Comparison of ENCODE assay signal across 12 mouse cellular contexts in the genomic region with DNA sequence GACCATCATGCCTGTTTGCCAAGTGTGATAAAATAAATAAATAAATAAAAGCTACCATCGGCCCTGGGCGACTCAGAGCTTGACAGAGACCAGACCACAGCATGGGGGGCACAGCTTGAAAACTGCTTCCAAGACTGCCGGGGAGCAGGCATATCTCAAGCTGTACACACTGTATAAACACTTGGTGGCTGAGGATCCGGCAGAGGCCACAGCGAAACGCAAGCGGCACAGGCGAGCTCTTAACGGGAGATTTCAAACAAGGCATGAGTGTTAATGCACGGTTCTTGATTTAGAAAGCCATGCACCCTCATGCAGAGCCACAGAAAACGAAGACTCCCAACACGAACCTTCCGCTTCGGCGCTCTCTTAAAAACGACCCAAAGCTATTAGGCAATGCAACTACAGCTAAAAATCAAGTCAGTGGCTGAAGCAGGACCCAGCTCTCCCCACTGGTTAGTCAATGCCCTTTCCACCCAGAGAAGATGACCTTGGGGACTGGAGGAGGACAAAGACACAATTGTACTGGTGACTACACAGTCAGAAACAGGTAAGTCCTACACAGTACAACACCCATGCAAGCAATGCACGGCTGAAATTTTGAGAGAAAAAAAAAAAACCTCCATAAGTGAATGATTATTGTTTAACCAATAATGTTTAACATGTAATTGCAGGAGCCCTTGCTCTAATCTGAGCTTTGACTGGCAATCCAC.
DNase-seq lines count a peak whose midpoint lies in the region; ATAC-seq and TF ChIP-seq lines count a peak whose summit lies in the region.
"Had no signal": no experiment of that assay in that cellular context is flagged by ENCODE, and none has a peak within 500 bp of the region (broad histone marks: within the 10 kb centered on the region; RNA-seq: fewer than 3 reads in every experiment).

No protein-coding gene starts in this region.

- no peaks in the 10 kb centered on the region for H3K9me3 ChIP-seq in heart, embryonic 16.5 days (replicated peaks; ENCODE audit: control insufficient read depth, low read length)
- no peaks in the 10 kb centered on the region for H3K9me3 ChIP-seq in neural tube, embryonic 15.5 days (replicated peaks)
- no peaks in the 10 kb centered on the region for H3K9me3 ChIP-seq in hindbrain, postnatal 0 days (ENCODE audit: low read length)
- H3K9me3 ChIP-seq: embryonic facial prominence, embryonic 12.5 days; midbrain, embryonic 12.5 days had no signal

- H3K4me1 ChIP-seq in heart, embryonic 16.5 days (ENCODE audit: control insufficient read depth, insufficient read depth, low read length), result peaks cover 70% of the 10 kb centered on the region
- peaks cover 49% of the 10 kb centered on the region for H3K4me1 ChIP-seq in neural tube, embryonic 15.5 days
- H3K4me1 ChIP-seq in hindbrain, postnatal 0 days (ENCODE audit: insufficient read depth, low read length), result peaks cover 2% of the 10 kb centered on the region; the same call in 1 of the 2 replicates

- H3K4me3 ChIP-seq in heart, embryonic 16.5 days (ENCODE audit: low read length), result no peak overlapping the region
- H3K4me3 ChIP-seq in neural tube, embryonic 15.5 days (replicated peaks), result no peak overlapping the region
- no peak overlapping the region for H3K4me3 ChIP-seq in hindbrain, postnatal 0 days (ENCODE audit: low read length)
- H3K4me3 ChIP-seq: embryonic facial prominence, embryonic 12.5 days; midbrain, embryonic 12.5 days had no signal

- DNase-seq in heart, adult 8-10 months (ENCODE audit: low spot score), result no peak
- DNase-seq in neural tube, embryonic 10.5 days (ENCODE audit: extremely low spot score, low spot score), result peak; percentile 47
- DNase-seq in hindbrain, postnatal 0 days (ENCODE audit: low spot score), result peak; percentile 21
- DNase-seq in ovary, postnatal 14 days (ENCODE audit: low spot score), result no peak
- DNase-seq in layer of hippocampus, postnatal 10 days (ENCODE audit: low spot score in 2 of 2), result no peak
- DNase-seq: liver had no signal

- 0 out of 2 replicates have a peak, but pooled peaks have one; percentile 18 for ATAC-seq in heart, embryonic 16.5 days (replicated peaks; ENCODE audit: extremely low read depth, insufficient read depth, low FRiP score)
- ATAC-seq in neural tube, embryonic 15.5 days (ENCODE audit: low FRiP score), result no peak
- peak; percentile 36; the same call in 1 of the 2 replicates for ATAC-seq in hindbrain, postnatal 0 days
- ATAC-seq in erythroid progenitor cell, adult 5-6 weeks (replicated peaks; ENCODE audit: low FRiP score, poor library complexity, severe bottlenecking), result no peak

- H3K27ac ChIP-seq in heart, embryonic 16.5 days (ENCODE audit: low read length), result peak overlapping the region; percentile 84
- no peak overlapping the region for H3K27ac ChIP-seq in neural tube, embryonic 15.5 days (replicated peaks)
- H3K27ac ChIP-seq in hindbrain, postnatal 0 days, result peak overlapping the region; percentile 49; the same call in 1 of the 2 replicates
- H3K27ac ChIP-seq: embryonic facial prominence, embryonic 12.5 days; midbrain, embryonic 12.5 days had no signal

- no peaks in the 10 kb centered on the region for H3K27me3 ChIP-seq in heart, embryonic 16.5 days (ENCODE audit: control insufficient read depth, insufficient read depth, low read length)
- no peaks in the 10 kb centered on the region for H3K27me3 ChIP-seq in neural tube, embryonic 15.5 days (replicated peaks)
- H3K27me3 ChIP-seq in hindbrain, postnatal 0 days (ENCODE audit: insufficient read depth, low read length), result no peaks in the 10 kb centered on the region
- H3K27me3 ChIP-seq: CH12.LX; embryonic facial prominence, embryonic 12.5 days; midbrain, embryonic 12.5 days had no signal

- H3K36me3 ChIP-seq in heart, embryonic 16.5 days (ENCODE audit: control insufficient read depth, insufficient read depth), result no peaks in the 10 kb centered on the region
- H3K36me3 ChIP-seq in neural tube, embryonic 15.5 days, result no peaks in the 10 kb centered on the region
- no peaks in the 10 kb centered on the region for H3K36me3 ChIP-seq in hindbrain, postnatal 0 days (ENCODE audit: insufficient read depth, low read length)
- H3K36me3 ChIP-seq: embryonic facial prominence, embryonic 12.5 days; midbrain, embryonic 12.5 days had no signal

- peak overlapping the region; percentile 51; the same call in 1 of the 2 replicates for H3K9ac ChIP-seq in heart, embryonic 16.5 days (ENCODE audit: low read length)
- no peak overlapping the region for H3K9ac ChIP-seq in neural tube, embryonic 15.5 days (replicated peaks)
- no peak overlapping the region for H3K9ac ChIP-seq in hindbrain, postnatal 0 days (replicated peaks; ENCODE audit: low read length)
- H3K9ac ChIP-seq: embryonic facial prominence, embryonic 12.5 days; midbrain, embryonic 12.5 days had no signal

- WGBS in heart, embryonic 16.5 days, result 30% methylated on average over 17 of the region's 17 CpGs
- WGBS in neural tube, embryonic 15.5 days, result 43% methylated on average over 17 of the region's 17 CpGs
- 46% methylated on average over 17 of the region's 17 CpGs for WGBS in hindbrain, postnatal 0 days

- no peak for TF ChIP-seq CTCF in hindbrain, postnatal 0 days (IDR thresholded peaks at IDR 0.05; ENCODE audit: low read depth)

- H3K4me2 ChIP-seq in heart, embryonic 16.5 days (ENCODE audit: low read depth, low read length), result peak overlapping the region; percentile 20
- no peak overlapping the region for H3K4me2 ChIP-seq in neural tube, embryonic 15.5 days
- no peak overlapping the region for H3K4me2 ChIP-seq in hindbrain, postnatal 0 days (ENCODE audit: low read depth, low read length)
- H3K4me2 ChIP-seq: embryonic facial prominence, embryonic 12.5 days; midbrain, embryonic 12.5 days had no signal

Comparison
In these comparisons a context has a peak if more than half of its experiments do, and no peak if none do; other contexts are left out.
1. ATAC-seq: peak in heart, embryonic 16.5 days (single experiment) and hindbrain, postnatal 0 days (single experiment); none in neural tube, embryonic 15.5 days (single experiment) and erythroid progenitor cell, adult 5-6 weeks (single experiment).
2. DNase-seq: peak in neural tube, embryonic 10.5 days (single experiment) and hindbrain, postnatal 0 days (single experiment); none in heart, adult 8-10 months (single experiment), ovary, postnatal 14 days (single experiment) and layer of hippocampus, postnatal 10 days (0 of 2).